Mouse (Mus musculus) small intestine, adult 2 months (tissue): Measurements from ENCODE around the gene Chn2.

Experiments used
- CTCF ChIP-seq: fragments of 200-500 bp; IDR thresholded peaks from 2 replicates; pipeline ENCODE4 v1.5.1; 2012; ENCODE audit warnings: low read depth, mild to moderate bottlenecking, control low read depth, inconsistent platforms, low read length, moderate library complexity, mixed read lengths; ENCODE audit not compliant: insufficient replicate concordance, insufficient read length; ENCODE audit errors: extremely low read depth
- POLR2A ChIP-seq: fragments of 200-500 bp; IDR thresholded peaks from 2 replicates; pipeline ENCODE4 v1.6.1; 2012; ENCODE audit warnings: low read depth, mild to moderate bottlenecking, control low read depth, inconsistent platforms, low read length, moderate library complexity

DNA sequence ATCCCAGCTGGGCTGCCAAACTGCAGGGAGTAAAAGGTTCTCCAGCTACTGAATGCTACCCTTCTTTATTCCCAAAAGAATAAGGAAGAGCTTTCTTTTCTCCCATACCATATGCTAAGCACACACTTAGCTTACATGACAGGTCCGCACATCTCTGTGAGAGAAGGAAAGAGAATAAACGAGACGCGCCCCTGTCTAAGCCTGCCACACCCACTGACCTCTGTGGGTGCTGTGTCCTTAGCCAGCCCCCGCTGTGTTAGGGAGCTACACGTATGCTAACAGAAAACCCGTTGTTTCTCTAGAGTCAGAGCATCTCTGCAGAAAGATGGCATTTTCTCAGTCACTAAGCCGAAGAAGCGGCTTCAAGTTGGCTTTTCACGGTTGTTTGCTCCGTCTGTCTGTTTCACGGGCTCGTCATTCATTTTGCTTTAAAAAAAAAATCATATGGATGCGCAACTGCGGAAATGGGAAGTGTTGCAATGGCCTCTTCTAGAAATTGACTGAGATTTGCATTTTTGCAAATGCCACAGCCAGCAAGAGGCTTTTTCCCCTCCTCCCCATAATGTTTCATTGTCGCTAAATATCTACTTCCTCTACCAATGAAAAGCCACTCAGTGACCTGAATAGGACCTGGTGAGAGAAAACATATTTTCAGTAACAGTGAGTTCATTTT lies 30.8 kb upstream of the Chn2 start:
- TF ChIP-seq POLR2A, result no peak
- no peak for TF ChIP-seq CTCF
